Mouse (Mus musculus) macrophage (primary cell): Measurements from ENCODE around the gene Etv2. TPM values are rescaled to one million over a fixed set of nuclear protein-coding genes. Genes with fewer than 3 reads are reported as not detected.
A peak's percentile ranks its signal among the peaks of the same experiment; 100 is the strongest.

Source experiments
- H3K27ac ChIP-seq: fragments of 350-480 bp; formaldehyde crosslinking; 2 replicates; pipeline ENCODE4 v1.9.0; 2021
- H3K36me3 ChIP-seq: fragments of 350-480 bp; formaldehyde crosslinking; 2 replicates; pipeline ENCODE4 v1.9.0; 2021; ENCODE audit errors: inconsistent target
- H3K4me3 ChIP-seq: fragments of 350-480 bp; formaldehyde crosslinking; 2 replicates; pipeline ENCODE4 v1.9.0; 2021; ENCODE audit errors: inconsistent target
- H3K79me2 ChIP-seq: fragments of 350-480 bp; formaldehyde crosslinking; 2 replicates; pipeline ENCODE4 v1.9.0; 2021; ENCODE audit errors: inconsistent target
- WGBS: methylation state at CpG from one replicate; pipeline ENCODE4 v1.1.7; 2026; ENCODE audit warnings: inconsistent platforms; ENCODE audit not compliant: missing documents; 5-methylcytosine and 5-hydroxymethylcytosine counted together
- polyA plus RNA-seq: library from polyadenylated mRNA; stranded (reverse); fragments of 250-400 nt; gene quantifications from 3 replicates; pipeline ENCODE4 v1.2.4, GENCODE M21; 2018; ENCODE audit warnings: inconsistent platforms
- total RNA-seq, 78 experiments: library from RNA; depleted of rRNA; stranded (reverse); fragments of 250-400 nt; gene quantifications; 1 replicate in 9 of 78; 2 replicates in 24 of 78; 3 replicates in 43 of 78; 4 replicates in 2 of 78; pipeline ENCODE4 v1.2.4; 2018; ENCODE audit warnings: inconsistent platforms in 56 of 78

Gene Etv2
- total RNA-seq (2018; cell fraction: chromatin; rRNA removed): not detected
- not detected for total RNA-seq (2018; cell fraction: cytosol; rRNA removed)
- total RNA-seq (2018; cell fraction: nucleus; rRNA removed): not detected
- not detected in 3 replicates for polyA plus RNA-seq

DNA sequence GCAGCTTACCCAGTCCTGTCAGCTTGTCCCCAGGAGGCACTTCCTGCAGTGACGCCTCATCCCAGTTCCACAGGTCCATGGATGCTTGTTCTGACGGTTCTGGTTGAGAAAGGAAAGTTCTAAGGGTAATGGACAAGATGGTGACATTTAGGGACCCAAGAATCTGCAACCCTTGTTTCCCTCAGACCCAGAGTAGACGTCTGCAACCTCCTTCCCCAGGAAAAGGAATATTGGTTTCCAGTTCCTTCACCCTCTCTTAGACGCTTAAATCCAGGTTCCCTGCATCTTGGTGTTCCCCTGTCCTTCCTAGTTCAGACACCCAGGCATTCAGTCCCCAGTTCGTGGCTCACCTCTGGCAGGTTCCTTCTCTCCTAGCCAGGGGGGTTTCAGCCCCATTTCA lies at the start of gene Etv2:
Gene Etv2 (minus strand): TSS at position 101 of the 400 bp plus-strand sequence.
- Histone ChIP-seq H3K79me2 (no peaks in the 10 kb centered on the region), H3K36me3 (peaks cover 2% of the 10 kb centered on the region; the same call in 1 of the 2 replicates), H3K27ac (no peak within 1 kb of the TSS), H3K4me3 (no peak within 1 kb of the TSS)
- 9% methylated on average over 5 of the region's 5 CpGs for WGBS

GRCm38 (mm10) chr7:30683425-30683824 lies 47.8 kb upstream of the Etv2 start:
- no peak overlapping the region for H3K27ac ChIP-seq
- H3K79me2 ChIP-seq: no peaks in the 10 kb centered on the region
- H3K36me3 ChIP-seq: no peaks in the 10 kb centered on the region
- H3K4me3 ChIP-seq: no peak overlapping the region
- 38% methylated on average over 2 of the region's 2 CpGs for WGBS

DNA sequence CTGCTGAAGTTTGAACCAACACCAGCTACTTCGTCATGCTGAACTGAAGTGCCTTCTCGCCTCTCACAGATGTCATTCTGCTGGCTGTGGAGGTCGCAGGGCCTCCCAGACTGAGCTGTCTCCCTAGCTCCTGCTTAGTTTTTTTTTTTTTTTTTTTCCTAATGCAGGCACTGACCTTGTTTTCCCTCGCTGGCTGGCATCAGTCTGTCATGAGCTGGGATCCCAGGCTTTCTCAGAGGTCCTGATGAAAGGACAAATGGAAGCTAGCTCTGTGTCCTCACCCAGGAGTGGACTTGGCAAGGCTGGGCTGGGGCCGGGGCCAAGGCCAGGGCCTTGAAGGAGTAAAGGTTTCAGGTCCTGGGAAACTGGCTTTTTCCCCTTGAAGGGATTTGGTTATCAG lies 46.2 kb upstream of the Etv2 start:
- 84% methylated on average over 5 of the region's 5 CpGs for WGBS
- no peak overlapping the region for H3K27ac ChIP-seq
- no peaks in the 10 kb centered on the region for H3K36me3 ChIP-seq
- no peak overlapping the region for H3K4me3 ChIP-seq
- H3K79me2 ChIP-seq: no peaks in the 10 kb centered on the region

DNA sequence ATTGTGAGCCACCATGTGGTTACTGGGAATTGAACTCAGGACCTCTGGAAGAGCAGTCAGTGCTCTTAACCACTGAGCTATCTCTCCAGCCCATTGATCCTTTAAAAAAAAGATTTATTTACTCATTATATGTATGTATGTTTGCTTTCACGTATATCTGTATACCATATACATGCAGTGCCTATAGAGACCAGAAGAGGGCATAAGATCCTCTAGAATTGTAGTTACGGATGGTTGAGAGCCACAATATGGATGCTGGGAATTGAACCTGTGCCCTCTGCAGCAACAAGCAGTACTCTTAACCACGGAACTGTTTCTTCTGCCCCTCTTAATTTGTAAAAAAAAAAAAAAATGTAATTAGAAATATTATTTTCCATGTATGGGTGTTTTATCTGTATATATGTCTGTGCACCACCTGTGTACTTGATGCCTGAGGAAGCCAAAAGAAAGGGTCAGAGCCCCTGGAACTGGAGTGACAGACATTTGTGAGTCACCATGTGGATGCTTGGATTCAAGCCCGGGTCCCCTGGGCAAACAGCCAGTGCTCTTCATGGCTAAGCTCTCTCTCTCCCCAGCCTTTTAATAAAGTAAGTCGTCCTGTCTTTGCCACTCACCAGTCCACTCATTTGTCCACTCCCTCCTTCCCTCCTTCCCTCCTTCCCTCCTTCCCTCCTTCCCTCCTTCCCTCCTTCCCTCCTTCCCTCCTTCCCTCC lies 42.8 kb upstream of the Etv2 start:
- WGBS: 80% methylated on average over 4 of the region's 5 CpGs

DNA sequence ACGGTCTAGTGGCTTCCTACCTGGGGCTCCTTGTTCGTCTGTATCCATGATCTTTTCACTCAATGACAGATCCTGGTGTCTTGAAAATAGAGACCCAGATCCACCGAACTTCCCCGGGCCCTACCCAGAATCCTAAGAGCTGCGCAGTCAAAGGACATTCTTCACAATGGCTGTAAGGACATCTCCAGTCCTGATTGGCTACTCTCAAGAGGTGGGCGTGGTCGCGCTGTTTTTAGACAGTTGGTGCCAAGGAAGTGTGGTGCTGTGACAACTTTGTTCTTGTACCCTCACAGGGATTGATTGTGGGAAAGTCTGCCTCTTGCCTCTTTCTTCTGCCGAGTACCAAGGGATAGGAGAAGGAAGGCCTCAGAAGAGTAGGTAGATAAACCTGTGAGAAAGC lies 35.8 kb upstream of the Etv2 start, which contains the start of gene Pmis2:
Gene Pmis2 (minus strand): TSS at position 126 of the 400 bp plus-strand sequence.
- no peaks in the 10 kb centered on the region for H3K36me3 ChIP-seq
- H3K79me2 ChIP-seq: no peaks in the 10 kb centered on the region
- H3K27ac ChIP-seq: no peak within 1 kb of the TSS
- 71% methylated on average over 9 of the region's 9 CpGs for WGBS
- H3K4me3 ChIP-seq: no peak within 1 kb of the TSS

More for the DNA sequence above, 42.8 kb upstream of the Etv2 start:
- Histone ChIP-seq H3K36me3 (no peaks in the 10 kb centered on the region), H3K79me2 (no peaks in the 10 kb centered on the region), H3K4me3 (no peak overlapping the region), H3K27ac (no peak overlapping the region)

DNA sequence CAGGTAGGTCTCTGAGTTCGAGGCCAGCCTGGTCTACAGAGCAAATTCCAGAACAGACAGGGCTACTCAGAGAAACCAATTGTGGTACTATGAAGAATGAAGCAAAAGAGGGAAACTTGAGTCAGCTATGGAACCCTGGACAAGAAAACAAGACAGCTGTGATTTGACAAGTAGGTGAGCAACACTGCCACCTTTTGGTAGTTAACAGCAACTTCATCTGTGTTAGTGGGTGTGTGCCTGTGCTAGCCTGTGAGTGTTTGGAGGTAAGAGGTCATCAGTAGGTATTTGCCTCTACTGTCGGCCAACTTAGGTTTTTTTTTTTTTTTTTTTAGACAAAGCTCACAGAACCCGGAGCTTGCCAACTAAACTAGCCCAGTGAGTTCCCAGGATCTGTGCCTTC lies 33.6 kb upstream of the Etv2 start:
- no peaks in the 10 kb centered on the region; the same call in 1 of the 2 replicates for H3K79me2 ChIP-seq
- H3K27ac ChIP-seq: no peak overlapping the region
- no peak overlapping the region for H3K4me3 ChIP-seq
- WGBS: 58% methylated on average over 3 of the region's 3 CpGs
- no peaks in the 10 kb centered on the region for H3K36me3 ChIP-seq

DNA sequence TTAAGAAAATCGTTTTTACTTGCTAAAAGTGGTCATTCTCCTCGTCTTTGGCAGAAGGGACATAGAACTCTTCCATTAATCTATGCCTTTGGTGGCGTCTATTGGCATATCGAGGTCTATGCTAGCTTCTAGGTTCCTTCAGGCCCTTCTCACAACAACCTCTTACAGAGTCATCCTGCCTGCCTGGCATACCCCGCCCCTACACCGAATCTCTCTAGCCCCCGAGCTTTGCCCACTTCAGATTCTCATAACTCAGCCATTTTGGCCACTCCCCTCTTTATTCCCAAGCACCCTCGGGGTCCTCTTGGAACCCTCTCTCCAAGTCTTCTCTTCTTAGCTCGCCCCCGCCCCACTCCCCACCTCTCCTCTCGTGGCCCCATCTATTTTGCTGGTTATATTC lies 29.7 kb upstream of the Etv2 start:
- peak overlapping the region; percentile 90 for H3K4me3 ChIP-seq
- WGBS: 7% methylated on average over 11 of the region's 11 CpGs
- H3K27ac ChIP-seq: no peak overlapping the region
- H3K79me2 ChIP-seq: no peaks in the 10 kb centered on the region; the same call in 1 of the 2 replicates
- H3K36me3 ChIP-seq: no peaks in the 10 kb centered on the region

GRCm38 (mm10) chr7:30664529-30665200 lies 29.0 kb upstream of the Etv2 start, which contains the start of gene Haus5:
Gene Haus5 (minus strand): TSS chr7:30664994.
- Histone ChIP-seq H3K4me3 (peak within 1 kb of the TSS; percentile 90), H3K79me2 (no peaks in the 10 kb centered on the region; the same call in 1 of the 2 replicates), H3K27ac (peak within 1 kb of the TSS; percentile 44), H3K36me3 (peaks cover 1% of the 10 kb centered on the region; the same call in 1 of the 2 replicates)
- WGBS: under 1% methylated on average over 34 of the region's 34 CpGs

DNA sequence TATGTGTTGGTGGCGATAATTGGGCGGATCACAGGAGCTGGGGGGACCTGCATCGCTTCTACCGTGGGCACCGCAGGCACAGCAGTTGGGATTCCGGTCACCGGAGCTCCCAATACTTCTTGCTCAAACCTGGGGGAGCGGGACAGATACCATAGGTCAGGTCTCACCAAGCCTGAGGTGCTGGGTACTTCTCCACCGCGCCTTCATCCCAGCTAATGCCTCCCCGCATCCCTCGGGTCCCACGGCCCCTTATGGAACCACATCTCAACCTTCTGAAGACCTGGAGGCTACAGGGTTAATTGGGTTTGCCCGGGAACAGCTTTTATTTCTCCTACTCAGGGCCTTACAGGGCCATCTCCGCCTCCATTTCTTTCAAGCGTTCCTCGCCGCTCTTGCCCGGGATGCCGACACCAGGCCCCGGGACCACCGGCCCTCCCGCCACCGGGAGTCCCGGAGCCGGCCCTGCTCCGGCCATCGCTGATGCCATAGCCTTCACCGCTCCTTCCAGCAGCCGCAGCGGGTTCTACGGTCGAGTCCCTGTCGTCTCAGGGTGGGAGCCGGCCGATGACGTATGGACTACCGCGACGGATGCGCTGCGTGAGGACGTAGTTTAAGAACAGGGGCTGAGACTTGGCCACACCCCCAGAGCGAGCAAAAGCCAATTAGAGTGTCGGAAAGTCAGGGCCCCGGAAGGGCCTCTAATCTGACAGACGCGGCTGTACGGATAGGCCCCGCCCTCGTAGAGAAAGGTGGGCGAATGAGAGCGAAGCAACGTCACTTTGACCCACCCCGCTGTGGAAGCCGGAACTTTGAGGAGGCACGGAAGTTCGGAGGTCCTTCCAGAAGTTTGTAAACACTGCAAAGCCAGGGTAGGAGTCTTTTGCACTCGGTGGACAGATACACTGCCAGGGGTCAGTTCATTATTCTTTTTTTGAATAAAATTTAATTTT lies 14.2 kb upstream of the Etv2 start, which contains the start of gene Rbm42:
Gene Rbm42 (minus strand): TSS at position 727 of the 950 bp plus-strand sequence.
- Histone ChIP-seq H3K79me2 (peaks cover 19% of the 10 kb centered on the region), H3K36me3 (peaks cover 35% of the 10 kb centered on the region), H3K4me3 (peak within 1 kb of the TSS; percentile 95), H3K27ac (peak within 1 kb of the TSS; percentile 27; the same call in 1 of the 2 replicates)
- WGBS: 2% methylated on average over 58 of the region's 59 CpGs

GRCm38 (mm10) chr7:30639083-30639482 lies 3.4 kb upstream of the Etv2 start:
- peaks cover 35% of the 10 kb centered on the region for H3K36me3 ChIP-seq

DNA sequence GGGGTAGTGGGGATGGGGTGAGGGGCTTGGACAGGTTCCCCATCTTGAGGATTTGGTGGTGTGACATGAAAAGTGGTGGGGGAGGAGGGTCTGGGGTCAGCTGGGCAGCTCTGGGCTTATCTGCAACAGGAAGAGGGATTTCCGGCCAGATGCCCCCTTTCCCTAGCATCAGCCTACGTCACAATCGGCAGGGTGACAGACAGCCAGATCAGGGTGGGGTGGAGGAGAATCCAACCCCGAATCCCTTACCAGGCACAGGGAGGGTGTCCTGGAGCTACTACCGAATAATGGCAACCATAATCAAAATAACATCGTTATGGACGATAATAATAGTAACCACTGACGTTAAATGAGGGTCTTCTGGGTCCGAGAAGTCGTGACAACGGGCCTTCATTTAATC lies 743 bp upstream of the Etv2 start:
- 37% methylated on average over 11 of the region's 11 CpGs for WGBS
- H3K36me3 ChIP-seq: peaks cover 8% of the 10 kb centered on the region

More at GRCm38 (mm10) chr7:30639083-30639482, 3.4 kb upstream of the Etv2 start:
- H3K4me3 ChIP-seq: no peak overlapping the region
- no peak overlapping the region for H3K27ac ChIP-seq
- 51% methylated on average over 4 of the region's 4 CpGs for WGBS
- H3K79me2 ChIP-seq: no peaks in the 10 kb centered on the region

DNA sequence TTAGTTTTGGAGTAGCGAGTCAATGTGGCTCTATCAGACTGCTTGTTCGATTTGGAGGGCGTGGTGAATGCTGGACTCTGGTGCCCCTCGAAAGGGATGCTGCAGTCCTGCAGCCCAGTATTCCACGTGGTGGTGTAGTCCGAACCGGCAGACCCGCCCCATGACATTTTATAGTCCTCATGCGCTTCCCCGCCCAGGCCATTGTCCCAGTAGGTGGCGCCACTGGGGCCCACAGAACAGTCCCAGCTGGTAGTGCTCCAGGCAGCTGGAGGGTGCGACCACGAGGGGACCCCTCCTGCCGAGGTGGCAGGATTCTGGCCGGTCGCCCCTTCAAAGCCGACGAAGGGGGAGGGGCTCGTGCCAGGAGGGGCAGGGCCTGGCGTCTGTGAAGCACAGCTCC lies 1.0 kb downstream of the Etv2 start:
- 5% methylated on average over 20 of the region's 20 CpGs for WGBS
- no peaks in the 10 kb centered on the region for H3K36me3 ChIP-seq
- H3K79me2 ChIP-seq: no peaks in the 10 kb centered on the region
- H3K27ac ChIP-seq: no peak overlapping the region
- H3K4me3 ChIP-seq: no peak overlapping the region

More for the DNA sequence above, 743 bp upstream of the Etv2 start:
- no peaks in the 10 kb centered on the region for H3K79me2 ChIP-seq
- H3K4me3 ChIP-seq: no peak overlapping the region
- no peak overlapping the region for H3K27ac ChIP-seq

DNA sequence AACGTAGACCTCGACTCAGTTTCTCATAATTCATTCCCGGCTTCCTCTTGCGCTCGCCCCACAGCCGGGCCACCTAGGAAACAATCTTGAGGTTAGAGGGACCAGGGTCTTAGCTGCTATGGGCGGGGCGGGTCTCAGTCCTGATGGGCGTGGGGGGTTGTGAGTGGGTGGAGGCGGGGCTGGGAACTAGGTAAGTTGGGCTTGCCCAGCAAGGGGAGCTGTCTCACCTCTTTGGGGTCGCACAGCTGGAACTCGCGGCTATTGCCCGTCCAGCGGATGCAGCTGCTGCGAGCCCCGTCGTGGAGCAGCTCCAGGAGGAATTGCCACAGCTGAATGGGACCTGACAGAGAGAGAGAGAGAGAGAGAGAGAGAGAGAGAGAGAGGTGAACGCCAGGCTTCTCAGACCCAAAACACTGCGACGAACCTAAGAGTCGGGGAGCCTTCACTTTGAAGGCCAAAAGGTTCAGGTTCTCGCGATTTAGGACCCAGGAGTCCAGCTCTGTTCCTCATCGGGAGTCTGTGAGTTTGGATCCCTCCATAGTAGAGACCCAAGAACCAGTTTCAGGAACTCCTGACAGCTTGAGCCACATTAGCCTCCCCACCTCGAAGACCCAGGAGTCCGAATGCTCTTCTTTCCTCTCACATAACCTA lies 1.8 kb downstream of the Etv2 start:
- H3K27ac ChIP-seq: no peak overlapping the region
- WGBS: 6% methylated on average over 27 of the region's 27 CpGs
- H3K4me3 ChIP-seq: no peak overlapping the region
- no peaks in the 10 kb centered on the region for H3K79me2 ChIP-seq
- H3K36me3 ChIP-seq: no peaks in the 10 kb centered on the region

DNA sequence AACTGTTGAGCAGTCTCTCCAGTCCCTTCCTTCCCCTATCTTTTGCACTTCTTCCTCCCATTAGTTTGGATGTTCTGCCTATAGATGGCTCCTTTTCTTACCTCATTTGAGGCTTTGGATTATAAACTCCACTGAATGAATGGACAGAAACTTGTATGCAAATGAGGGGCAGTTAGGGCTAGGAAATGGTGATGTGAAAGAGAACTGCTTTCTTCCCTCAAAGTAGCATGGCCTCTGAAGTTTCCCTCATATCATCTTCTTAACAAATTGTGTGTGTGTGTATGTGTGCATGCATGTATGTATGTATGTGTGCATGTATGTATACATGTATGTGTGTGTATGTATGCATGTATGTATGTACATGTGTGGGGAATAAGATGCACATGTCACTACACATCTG lies 6.6 kb downstream of the Etv2 start:
- Histone ChIP-seq H3K36me3 (no peaks in the 10 kb centered on the region), H3K4me3 (no peak overlapping the region), H3K27ac (no peak overlapping the region), H3K79me2 (peaks cover 20% of the 10 kb centered on the region)
